20 mouse cellular contexts compared by ENCODE assay signal in genomic region chr10:99234336-99234735, GRCm38 (mm10).
"Had no signal": no experiment of that assay in that cellular context is flagged by ENCODE, and none has a peak within 500 bp of the region (broad histone marks: within the 10 kb centered on the region; RNA-seq: fewer than 3 reads in every experiment).

No protein-coding gene starts in this region.

- H3K27me3 ChIP-seq: hindbrain, embryonic 15.5 days; limb, embryonic 12.5 days; limb, embryonic 15.5 days; midbrain, embryonic 12.5 days; midbrain, embryonic 15.5 days; neural tube, embryonic 12.5 days; neural tube, embryonic 15.5 days had no signal

- H3K27ac ChIP-seq: hindbrain, embryonic 15.5 days; limb, embryonic 12.5 days; limb, embryonic 15.5 days; macrophage; midbrain, embryonic 12.5 days; midbrain, embryonic 15.5 days; neural tube, embryonic 12.5 days; neural tube, embryonic 15.5 days had no signal

- H3K9ac ChIP-seq: hindbrain, embryonic 15.5 days; limb, embryonic 12.5 days; limb, embryonic 15.5 days; lung, embryonic 14.5 days; midbrain, embryonic 12.5 days; midbrain, embryonic 15.5 days; neural tube, embryonic 12.5 days; neural tube, embryonic 15.5 days had no signal

- ATAC-seq: intestine, postnatal 0 days; lung, postnatal 0 days; midbrain, embryonic 15.5 days had no signal

- DNase-seq: kidney, postnatal 4 days; left cerebral cortex, postnatal 4 days; lung, embryonic 14.5 days; right cerebral cortex, adult 18-20 months; right cerebral cortex, postnatal 14 days; right cerebral cortex, postnatal 4 days; spleen, adult 18-20 months; thymus, adult 18-20 months; thymus, postnatal 14 days; thymus, postnatal 4 days had no signal

- H3K9me3 ChIP-seq: hindbrain, embryonic 15.5 days; limb, embryonic 12.5 days; limb, embryonic 15.5 days; midbrain, embryonic 12.5 days; midbrain, embryonic 15.5 days; neural tube, embryonic 12.5 days; neural tube, embryonic 15.5 days had no signal

- H3K4me3 ChIP-seq: hindbrain, embryonic 15.5 days; limb, embryonic 12.5 days; limb, embryonic 15.5 days; midbrain, embryonic 12.5 days; midbrain, embryonic 15.5 days; neural tube, embryonic 12.5 days; neural tube, embryonic 15.5 days had no signal

- H3K4me1 ChIP-seq: hindbrain, embryonic 15.5 days; midbrain, embryonic 12.5 days had no signal

- H3K36me3 ChIP-seq: hindbrain, embryonic 15.5 days; limb, embryonic 12.5 days; limb, embryonic 15.5 days; midbrain, embryonic 12.5 days; midbrain, embryonic 15.5 days; neural tube, embryonic 12.5 days; neural tube, embryonic 15.5 days had no signal

- H3K4me2 ChIP-seq: hindbrain, embryonic 15.5 days; limb, embryonic 12.5 days; limb, embryonic 15.5 days; lung, embryonic 14.5 days; midbrain, embryonic 12.5 days; midbrain, embryonic 15.5 days; neural tube, embryonic 12.5 days; neural tube, embryonic 15.5 days had no signal
